Mouse (Mus musculus): ENCODE measurements around the gene Specc1l.
"Not testable (repeated sequence)": the region's sequence is repeated elsewhere in the genome, so short reads cannot be mapped to it uniquely, and the experiment has no call there.

Gene Specc1l

DNA sequence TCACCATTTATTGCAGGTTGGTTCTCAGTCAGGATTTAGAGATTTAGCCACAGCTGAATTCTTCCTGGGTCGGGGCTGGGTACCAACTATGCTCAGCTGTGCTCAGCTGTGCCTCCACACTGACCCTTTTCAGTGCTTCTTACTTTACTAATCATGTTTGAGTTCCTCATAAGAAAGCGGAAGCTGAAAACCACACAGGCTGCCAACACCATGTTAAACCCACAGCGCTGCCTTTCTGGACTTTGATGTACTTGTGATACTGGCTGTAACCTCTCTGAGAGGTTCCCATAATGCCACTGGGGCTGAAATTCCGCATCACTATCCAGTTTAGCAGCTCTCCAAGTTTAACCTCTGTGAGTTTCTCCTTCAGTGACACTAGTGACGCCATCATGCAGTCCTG is 70.8 kb downstream of the Specc1l start:
- peak; percentile 81 for DNase-seq (ENCODE audit: low read depth, low spot score)
- Histone ChIP-seq H3K36me3 (ENCODE audit: control insufficient read depth, insufficient read depth, low read length, poor library complexity, severe bottlenecking) (peaks cover 13% of the 10 kb centered on the region), H3K27me3 (ENCODE audit: control insufficient read depth, insufficient read depth, low read length, poor library complexity, severe bottlenecking) (no peaks in the 10 kb centered on the region)

DNA sequence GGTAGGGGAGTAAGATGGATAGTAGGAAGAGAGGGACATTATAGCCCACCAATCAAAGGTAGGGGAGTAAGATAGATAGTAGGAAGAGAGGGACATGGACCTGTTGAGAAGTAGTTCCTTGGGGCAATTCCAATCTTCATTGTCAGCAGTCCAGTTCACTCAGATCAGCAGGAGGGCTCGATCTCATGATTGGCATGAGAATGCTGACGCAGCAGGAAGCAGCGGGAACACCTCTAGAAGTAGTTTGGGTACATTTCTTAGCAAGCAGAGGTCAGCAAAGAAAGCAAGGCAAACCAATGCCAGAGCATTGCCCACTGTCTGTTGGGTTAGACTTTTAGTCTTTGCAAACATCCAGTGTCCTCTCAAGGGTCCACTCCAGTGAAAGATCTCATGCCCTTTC is 71.9 kb downstream of the Specc1l start:
- peaks cover 13% of the 10 kb centered on the region for H3K36me3 ChIP-seq (ENCODE audit: control insufficient read depth, insufficient read depth, low read length, poor library complexity, severe bottlenecking)

DNA sequence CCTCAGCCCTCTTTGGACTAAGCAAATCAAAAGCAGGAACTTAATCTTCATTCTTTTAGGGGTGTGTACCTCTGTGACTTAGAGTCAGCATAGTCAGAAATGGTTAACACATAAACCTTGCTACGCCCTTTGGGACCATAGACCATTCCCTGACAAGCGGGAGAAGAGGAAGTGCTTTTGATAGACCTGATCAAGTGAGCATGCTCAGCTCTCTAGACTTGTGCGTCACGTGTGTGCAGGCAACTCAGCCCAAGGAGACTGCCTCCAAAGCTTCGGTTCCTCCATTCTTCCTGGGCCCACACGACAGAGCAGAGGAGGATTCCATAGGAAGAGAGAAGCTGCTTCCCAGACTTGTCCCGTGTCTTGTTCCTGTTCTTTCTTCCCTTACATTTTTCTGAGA is 76.7 kb downstream of the Specc1l start:
- H3K27me3 ChIP-seq (ENCODE audit: control insufficient read depth, insufficient read depth, low read length, poor library complexity, severe bottlenecking) = no peaks in the 10 kb centered on the region
- peak; percentile 40 for DNase-seq (ENCODE audit: low read depth, low spot score)

More for the DNA sequence above, 71.9 kb downstream of the Specc1l start:
- no peaks in the 10 kb centered on the region for H3K27me3 ChIP-seq (ENCODE audit: control insufficient read depth, insufficient read depth, low read length, poor library complexity, severe bottlenecking)
- no peak for DNase-seq (ENCODE audit: low read depth, low spot score)

DNA sequence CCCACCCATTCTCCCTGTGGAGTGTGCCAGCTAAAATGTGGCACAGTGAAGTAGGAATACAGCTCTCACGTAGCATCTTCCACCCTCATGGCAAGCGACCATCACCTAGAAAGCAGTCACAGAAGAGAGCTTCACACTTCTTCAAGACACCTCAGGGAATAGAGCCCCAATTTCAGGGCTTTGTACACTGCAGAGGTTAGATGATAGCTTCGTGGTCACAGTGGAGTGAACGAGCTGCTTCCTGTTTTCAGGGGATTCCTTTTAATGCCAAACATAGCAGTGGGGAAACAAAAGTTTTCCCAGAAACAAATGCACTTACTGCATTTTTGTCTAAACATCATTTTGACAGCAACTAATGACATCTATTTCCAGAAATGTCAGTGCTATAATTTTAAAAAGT is 77.5 kb downstream of the Specc1l start:
- DNase-seq (ENCODE audit: low read depth, low spot score) = peak; percentile 51
- Histone ChIP-seq H3K27me3 (ENCODE audit: control insufficient read depth, insufficient read depth, low read length, poor library complexity, severe bottlenecking) (no peaks in the 10 kb centered on the region), H3K36me3 (ENCODE audit: control insufficient read depth, insufficient read depth, low read length, poor library complexity, severe bottlenecking) (peaks cover 5% of the 10 kb centered on the region; the same call in 1 of the 2 replicates)

More for the DNA sequence above, 76.7 kb downstream of the Specc1l start:
- peaks cover 8% of the 10 kb centered on the region for H3K36me3 ChIP-seq (ENCODE audit: control insufficient read depth, insufficient read depth, low read length, poor library complexity, severe bottlenecking)

DNA sequence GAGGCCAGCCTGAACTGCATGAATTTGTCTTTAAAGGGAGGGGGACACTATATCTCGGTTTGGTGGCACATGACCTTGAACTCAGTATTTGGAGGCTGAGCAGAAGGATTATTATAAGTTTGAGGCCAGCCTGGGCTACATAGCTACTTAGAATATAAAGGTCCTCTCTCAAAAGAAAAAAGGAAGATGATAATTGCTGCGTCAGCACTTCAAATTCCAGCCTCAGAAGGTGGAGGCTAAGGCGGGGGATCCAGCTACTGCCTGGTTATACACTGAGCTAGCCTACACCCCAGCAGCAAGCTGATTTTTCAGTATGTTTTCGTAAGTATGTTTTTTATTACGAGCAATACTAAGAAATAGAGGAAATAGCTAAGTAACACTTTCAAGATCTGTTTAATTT is 78.8 kb downstream of the Specc1l start:
- no peaks in the 10 kb centered on the region for H3K27me3 ChIP-seq (ENCODE audit: control insufficient read depth, insufficient read depth, low read length, poor library complexity, severe bottlenecking)
- no peak for DNase-seq (ENCODE audit: low read depth, low spot score)
- H3K36me3 ChIP-seq (ENCODE audit: control insufficient read depth, insufficient read depth, low read length, poor library complexity, severe bottlenecking) = peaks cover 4% of the 10 kb centered on the region; the same call in 1 of the 2 replicates

DNA sequence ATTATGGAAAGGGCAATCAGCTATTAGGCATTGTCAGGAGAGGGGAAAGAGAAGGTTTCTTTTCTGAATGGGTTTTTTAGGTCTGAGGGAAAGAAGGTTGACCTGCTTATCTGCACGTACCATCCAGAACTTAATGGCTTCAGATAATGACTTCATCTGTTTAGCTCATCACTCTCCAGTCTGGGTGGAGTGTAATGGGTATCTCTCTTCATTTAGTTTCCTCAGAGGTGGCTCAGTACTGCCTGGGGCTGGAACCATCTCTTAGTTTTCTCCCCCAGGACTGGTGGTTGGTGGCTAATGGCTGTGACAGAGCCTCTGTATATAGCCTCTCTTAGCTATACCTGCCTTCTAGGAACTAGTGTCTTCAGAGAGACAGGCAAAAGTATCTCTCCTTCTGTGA is 79.5 kb downstream of the Specc1l start:
- Histone ChIP-seq H3K36me3 (ENCODE audit: control insufficient read depth, insufficient read depth, low read length, poor library complexity, severe bottlenecking) (peaks cover 4% of the 10 kb centered on the region; the same call in 1 of the 2 replicates), H3K27me3 (ENCODE audit: control insufficient read depth, insufficient read depth, low read length, poor library complexity, severe bottlenecking) (no peaks in the 10 kb centered on the region)

DNA sequence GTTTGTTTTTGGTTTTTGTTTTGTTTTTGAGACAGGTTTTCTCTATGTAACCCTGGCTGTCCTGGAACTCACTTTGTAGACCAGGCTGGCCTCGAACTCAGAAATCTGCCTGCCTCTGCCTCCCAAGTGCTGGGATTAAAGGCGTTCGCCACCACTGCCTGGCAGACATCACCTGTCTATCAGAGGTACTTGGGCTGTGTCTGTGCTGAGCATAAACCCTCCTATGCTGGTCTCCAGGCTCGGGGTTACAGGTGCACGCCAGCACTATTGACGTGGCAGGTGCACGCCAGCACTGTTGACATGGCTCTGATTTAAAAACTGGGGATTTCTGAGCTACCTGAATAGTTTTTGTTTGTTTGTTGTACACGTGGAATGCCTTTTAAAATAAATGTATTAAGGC is 80.3 kb downstream of the Specc1l start:
- not testable (repeated sequence) for H3K27me3 ChIP-seq (ENCODE audit: control insufficient read depth, insufficient read depth, low read length, poor library complexity, severe bottlenecking); DNase-seq (ENCODE audit: low read depth, low spot score); H3K36me3 ChIP-seq (ENCODE audit: control insufficient read depth, insufficient read depth, low read length, poor library complexity, severe bottlenecking)

More for the DNA sequence above, 79.5 kb downstream of the Specc1l start:
- DNase-seq (ENCODE audit: low read depth, low spot score) = no peak

DNA sequence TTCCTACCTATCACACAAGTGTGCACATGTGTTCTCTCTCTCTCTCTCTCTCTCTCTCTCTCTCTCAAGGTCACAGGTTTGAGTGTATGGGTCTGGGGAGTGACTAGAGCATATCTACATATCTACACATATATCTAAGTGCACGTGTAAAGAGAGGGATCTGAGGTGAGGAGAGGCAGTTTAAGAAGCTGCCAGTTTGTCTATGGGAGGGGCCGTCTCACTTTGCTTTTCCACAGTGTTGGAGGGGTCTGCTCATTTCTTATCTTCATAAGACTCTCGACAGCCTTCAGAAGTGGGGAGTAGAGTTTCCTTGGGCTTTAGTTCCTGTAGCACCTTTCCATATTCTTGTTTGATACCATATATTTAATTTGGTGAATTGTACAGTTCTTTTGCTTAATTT is 81.4 kb downstream of the Specc1l start:
- Histone ChIP-seq H3K27me3 (ENCODE audit: control insufficient read depth, insufficient read depth, low read length, poor library complexity, severe bottlenecking) (no peaks in the 10 kb centered on the region), H3K36me3 (ENCODE audit: control insufficient read depth, insufficient read depth, low read length, poor library complexity, severe bottlenecking) (peaks cover 2% of the 10 kb centered on the region; the same call in 1 of the 2 replicates)
- DNase-seq (ENCODE audit: low read depth, low spot score) = no peak

DNA sequence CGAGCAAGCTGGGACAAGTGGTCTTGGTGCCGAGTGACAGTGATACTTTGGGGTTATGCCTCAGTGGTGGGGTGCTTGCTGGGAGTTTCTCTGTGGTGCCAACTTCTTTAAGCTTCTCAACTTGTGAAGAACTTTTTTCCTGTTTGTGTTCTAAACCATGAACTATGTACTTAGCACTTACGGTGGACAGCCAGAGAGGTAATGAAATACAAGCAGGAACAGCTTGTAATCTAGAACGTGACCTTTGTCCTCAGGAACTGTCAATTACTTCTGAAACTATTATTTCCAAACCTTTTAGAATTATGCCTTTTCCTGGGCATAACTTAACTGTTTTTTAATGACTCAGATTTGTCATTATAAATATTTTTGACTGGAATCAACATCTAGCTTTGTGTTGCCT is 82.5 kb downstream of the Specc1l start:
- DNase-seq (ENCODE audit: low read depth, low spot score) = no peak
- Histone ChIP-seq H3K27me3 (ENCODE audit: control insufficient read depth, insufficient read depth, low read length, poor library complexity, severe bottlenecking) (no peaks in the 10 kb centered on the region), H3K36me3 (ENCODE audit: control insufficient read depth, insufficient read depth, low read length, poor library complexity, severe bottlenecking) (peaks cover 2% of the 10 kb centered on the region; the same call in 1 of the 2 replicates)

DNA sequence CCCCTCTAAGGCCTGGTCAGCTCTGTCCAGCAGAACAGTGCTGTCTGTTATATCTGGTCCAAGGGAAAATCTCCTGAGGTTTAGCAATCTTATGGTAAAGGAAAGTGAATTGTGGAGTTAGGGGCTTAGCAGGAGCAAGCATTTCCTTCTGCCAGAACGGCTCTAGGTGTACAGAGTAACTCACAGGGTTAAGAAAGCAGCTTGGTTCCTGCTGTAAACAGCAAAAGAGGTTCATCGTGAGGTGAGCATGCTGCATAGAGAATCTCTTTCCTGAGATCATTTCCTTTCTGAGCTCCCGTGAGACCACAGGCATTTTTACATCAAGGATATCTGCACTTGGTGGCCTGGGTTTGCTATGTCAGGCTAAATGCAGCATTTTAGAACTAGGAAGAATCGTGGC is 83.1 kb downstream of the Specc1l start:
- Histone ChIP-seq H3K36me3 (ENCODE audit: control insufficient read depth, insufficient read depth, low read length, poor library complexity, severe bottlenecking) (peaks cover 2% of the 10 kb centered on the region; the same call in 1 of the 2 replicates), H3K27me3 (ENCODE audit: control insufficient read depth, insufficient read depth, low read length, poor library complexity, severe bottlenecking) (no peaks in the 10 kb centered on the region)
- DNase-seq (ENCODE audit: low read depth, low spot score) = no peak

DNA sequence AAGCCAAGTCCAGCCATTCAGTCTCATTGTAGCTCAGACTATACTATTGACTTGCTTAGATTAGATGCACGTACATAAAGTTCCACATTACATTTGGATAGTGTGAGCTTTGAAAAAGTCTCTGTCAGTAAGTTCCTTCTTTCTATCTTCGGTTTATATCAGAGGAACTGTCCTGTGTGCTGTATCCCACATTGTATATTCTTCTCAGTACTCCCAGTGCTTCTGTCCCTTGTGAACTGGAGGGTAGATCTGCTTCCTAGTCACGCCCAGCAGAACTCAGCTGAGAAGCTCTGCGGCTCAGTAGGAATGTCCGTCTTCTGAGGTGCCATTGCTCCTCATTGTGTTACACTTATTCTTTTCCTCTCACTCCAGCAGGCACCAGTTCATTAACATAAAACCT is 86.7 kb downstream of the Specc1l start:
- DNase-seq (ENCODE audit: low read depth, low spot score) = no peak
- Histone ChIP-seq H3K36me3 (ENCODE audit: control insufficient read depth, insufficient read depth, low read length, poor library complexity, severe bottlenecking) (no peaks in the 10 kb centered on the region; the same call in 1 of the 2 replicates), H3K27me3 (ENCODE audit: control insufficient read depth, insufficient read depth, low read length, poor library complexity, severe bottlenecking) (no peaks in the 10 kb centered on the region)

DNA sequence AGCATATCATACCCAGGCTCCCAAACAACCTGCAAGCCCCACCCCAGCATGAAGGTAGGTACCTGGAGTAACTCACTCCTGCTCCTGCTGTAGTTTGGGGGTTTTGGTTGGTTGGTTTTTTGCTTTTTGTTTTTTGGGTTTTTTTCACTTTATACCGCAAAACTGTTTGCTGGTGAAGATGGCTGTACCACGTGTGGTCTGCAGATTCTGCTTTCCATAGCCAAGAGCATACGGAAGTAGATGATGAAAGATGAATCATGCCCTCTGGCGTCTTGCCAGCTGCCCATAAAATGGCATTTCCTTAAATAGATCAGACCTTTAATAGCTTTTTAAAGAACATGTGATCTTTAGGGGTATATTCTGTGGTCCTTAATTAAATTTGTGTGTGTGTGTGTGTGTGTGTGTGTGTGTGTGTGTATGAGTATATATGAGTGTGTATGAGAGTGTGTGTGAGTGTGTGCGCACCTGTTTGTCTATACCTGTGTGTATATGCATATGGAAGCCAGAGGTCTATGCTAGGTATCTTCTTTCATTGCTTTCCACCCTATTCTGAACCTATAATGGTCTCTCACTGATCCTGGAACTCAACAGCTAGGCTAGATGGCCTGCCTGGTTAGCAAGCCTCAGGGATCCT is 88.0 kb downstream of the Specc1l start:
- Histone ChIP-seq H3K27me3 (ENCODE audit: control insufficient read depth, insufficient read depth, low read length, poor library complexity, severe bottlenecking) (no peaks in the 10 kb centered on the region), H3K36me3 (ENCODE audit: control insufficient read depth, insufficient read depth, low read length, poor library complexity, severe bottlenecking) (no peaks in the 10 kb centered on the region; the same call in 1 of the 2 replicates)
- DNase-seq (ENCODE audit: low read depth, low spot score) = peak; percentile 92

DNA sequence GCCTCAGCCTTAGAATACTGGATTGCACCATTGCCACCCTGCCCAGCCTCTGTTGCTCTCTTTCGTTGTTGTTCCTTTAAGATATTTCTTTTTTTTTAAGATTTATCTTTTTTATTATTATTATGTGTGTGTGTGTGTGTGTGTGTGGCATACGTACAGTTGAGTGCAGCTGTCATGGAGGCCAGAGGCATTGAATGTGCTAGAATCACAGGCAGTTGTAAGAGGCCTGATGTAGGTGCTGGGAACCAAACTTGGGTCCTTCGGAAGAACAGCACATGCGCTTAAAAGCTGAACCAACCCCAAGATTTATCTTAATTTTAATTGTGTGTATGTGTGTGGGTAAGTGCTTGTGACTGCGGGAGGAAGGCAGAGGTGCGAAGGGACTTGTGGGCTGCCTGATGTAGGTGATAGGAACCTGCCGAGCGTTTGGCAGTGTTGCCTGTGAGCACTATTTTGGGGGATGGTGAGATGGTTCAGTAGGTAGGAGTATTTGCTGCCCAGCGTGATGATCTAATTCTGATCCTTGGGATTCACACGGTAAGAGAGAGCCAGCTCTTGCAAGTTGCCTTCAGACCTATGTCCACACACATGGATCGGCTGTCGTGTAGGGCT is 89.4 kb downstream of the Specc1l start:
- no peaks in the 10 kb centered on the region for H3K27me3 ChIP-seq (ENCODE audit: control insufficient read depth, insufficient read depth, low read length, poor library complexity, severe bottlenecking)
- H3K36me3 ChIP-seq (ENCODE audit: control insufficient read depth, insufficient read depth, low read length, poor library complexity, severe bottlenecking) = no peaks in the 10 kb centered on the region; the same call in 1 of the 2 replicates
- no peak for DNase-seq (ENCODE audit: low read depth, low spot score)

DNA sequence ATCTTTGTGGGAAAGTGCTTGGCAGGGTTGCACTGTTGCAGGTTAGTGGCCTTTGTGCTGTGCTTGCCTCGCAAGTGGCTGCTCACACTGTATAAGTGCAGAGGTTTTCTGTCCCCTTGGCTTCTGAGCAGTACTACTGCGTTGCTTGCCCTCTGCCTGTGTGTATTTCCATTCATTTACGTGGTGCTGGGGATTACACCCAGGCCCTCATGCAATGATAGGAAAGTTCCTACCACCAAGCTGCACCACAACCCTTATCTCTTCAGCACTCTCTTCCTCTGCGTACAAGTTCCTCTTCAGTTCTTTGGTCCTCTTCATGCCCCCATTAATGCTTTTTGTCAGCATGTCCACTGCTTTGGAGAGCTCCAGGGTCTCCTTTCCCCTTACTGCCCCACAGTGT is 90.1 kb downstream of the Specc1l start:
- Histone ChIP-seq H3K36me3 (ENCODE audit: control insufficient read depth, insufficient read depth, low read length, poor library complexity, severe bottlenecking) (no peaks in the 10 kb centered on the region; the same call in 1 of the 2 replicates), H3K27me3 (ENCODE audit: control insufficient read depth, insufficient read depth, low read length, poor library complexity, severe bottlenecking) (no peaks in the 10 kb centered on the region)
- no peak for DNase-seq (ENCODE audit: low read depth, low spot score)

DNA sequence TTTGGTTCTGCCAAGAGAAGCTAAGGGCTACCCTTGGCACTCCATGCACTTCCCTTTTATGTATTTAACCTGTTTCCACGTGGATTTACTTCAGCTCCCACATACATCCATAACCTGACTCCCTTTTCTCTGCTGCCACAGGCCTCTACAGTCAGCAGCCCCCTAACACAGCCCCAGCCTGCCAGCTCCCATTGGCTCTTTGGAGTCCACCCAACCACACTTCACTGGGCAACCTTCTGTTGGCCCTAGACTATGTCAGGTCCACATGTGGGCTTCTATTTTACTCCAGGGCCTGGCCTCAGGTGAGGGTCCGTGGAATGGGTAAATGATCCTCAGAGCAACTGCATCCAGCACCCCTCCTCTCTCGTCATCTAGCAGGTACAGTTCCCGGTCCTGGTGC is 90.7 kb downstream of the Specc1l start:
- no peak for DNase-seq (ENCODE audit: low read depth, low spot score)
- Histone ChIP-seq H3K36me3 (ENCODE audit: control insufficient read depth, insufficient read depth, low read length, poor library complexity, severe bottlenecking) (no peaks in the 10 kb centered on the region; the same call in 1 of the 2 replicates), H3K27me3 (ENCODE audit: control insufficient read depth, insufficient read depth, low read length, poor library complexity, severe bottlenecking) (no peaks in the 10 kb centered on the region)
